Mouse (Mus musculus): Measurements from ENCODE around the gene Mettl24.

GRCm38 (mm10) chr10:40844546-40844945 is 161.5 kb downstream of the Mettl24 start:
- no peak for TF ChIP-seq CTCF (IDR thresholded peaks at IDR 0.05)
- TF ChIP-seq EP300 (IDR thresholded peaks at IDR 0.05), result no peak
